Mouse (Mus musculus): ENCODE data around the gene Pde4dip. TPM values are rescaled to one million over a fixed set of nuclear protein-coding genes. Genes with fewer than 3 reads are reported as not detected.

Pde4dip gene
- polyA plus RNA-seq, 1 experiment: 0.01 TPM

- TF ChIP-seq TAL1 (IDR thresholded peaks at IDR 0.05; ENCODE audit: low read length): no peak
- no peak for TF ChIP-seq GATA1 (IDR thresholded peaks at IDR 0.05; ENCODE audit: low read length)
- peaks cover 23% of the 10 kb centered on the region for H3K27me3 ChIP-seq (ENCODE audit: control insufficient read depth)
Measured at GRCm38 (mm10) chr3:97823438-97823837, 65.1 kb downstream of the Pde4dip start.

GRCm38 (mm10) chr3:97819050-97819449 is 69.5 kb downstream of the Pde4dip start:
- Histone ChIP-seq H3K4me3 (replicated peaks) (no peak overlapping the region), H3K9me3 (ENCODE audit: control insufficient read depth, low read length) (no peaks in the 10 kb centered on the region), H3K27me3 (ENCODE audit: control insufficient read depth) (peaks cover 9% of the 10 kb centered on the region), H3K4me1 (ENCODE audit: control insufficient read depth) (no peaks in the 10 kb centered on the region), H3K36me3 (ENCODE audit: control insufficient read depth) (no peaks in the 10 kb centered on the region)
- TF ChIP-seq TAL1 (IDR thresholded peaks at IDR 0.05; ENCODE audit: low read length) (no peak), GATA1 (IDR thresholded peaks at IDR 0.05; ENCODE audit: low read length) (no peak)

More at GRCm38 (mm10) chr3:97823438-97823837, 65.1 kb downstream of the Pde4dip start:
- Histone ChIP-seq H3K36me3 (ENCODE audit: control insufficient read depth) (no peaks in the 10 kb centered on the region), H3K4me3 (replicated peaks) (no peak overlapping the region), H3K4me1 (ENCODE audit: control insufficient read depth) (no peaks in the 10 kb centered on the region), H3K9me3 (ENCODE audit: control insufficient read depth, low read length) (no peaks in the 10 kb centered on the region)

GRCm38 (mm10) chr3:97818383-97818982 is 70.0 kb downstream of the Pde4dip start:
- Histone ChIP-seq H3K4me3 (replicated peaks) (no peak overlapping the region), H3K9me3 (ENCODE audit: control insufficient read depth, low read length) (no peaks in the 10 kb centered on the region), H3K4me1 (ENCODE audit: control insufficient read depth) (no peaks in the 10 kb centered on the region), H3K27me3 (ENCODE audit: control insufficient read depth) (peaks cover 5% of the 10 kb centered on the region), H3K36me3 (ENCODE audit: control insufficient read depth) (no peaks in the 10 kb centered on the region)
- TF ChIP-seq TAL1 (IDR thresholded peaks at IDR 0.05; ENCODE audit: low read length) (no peak), GATA1 (IDR thresholded peaks at IDR 0.05; ENCODE audit: low read length) (no peak)

DNA sequence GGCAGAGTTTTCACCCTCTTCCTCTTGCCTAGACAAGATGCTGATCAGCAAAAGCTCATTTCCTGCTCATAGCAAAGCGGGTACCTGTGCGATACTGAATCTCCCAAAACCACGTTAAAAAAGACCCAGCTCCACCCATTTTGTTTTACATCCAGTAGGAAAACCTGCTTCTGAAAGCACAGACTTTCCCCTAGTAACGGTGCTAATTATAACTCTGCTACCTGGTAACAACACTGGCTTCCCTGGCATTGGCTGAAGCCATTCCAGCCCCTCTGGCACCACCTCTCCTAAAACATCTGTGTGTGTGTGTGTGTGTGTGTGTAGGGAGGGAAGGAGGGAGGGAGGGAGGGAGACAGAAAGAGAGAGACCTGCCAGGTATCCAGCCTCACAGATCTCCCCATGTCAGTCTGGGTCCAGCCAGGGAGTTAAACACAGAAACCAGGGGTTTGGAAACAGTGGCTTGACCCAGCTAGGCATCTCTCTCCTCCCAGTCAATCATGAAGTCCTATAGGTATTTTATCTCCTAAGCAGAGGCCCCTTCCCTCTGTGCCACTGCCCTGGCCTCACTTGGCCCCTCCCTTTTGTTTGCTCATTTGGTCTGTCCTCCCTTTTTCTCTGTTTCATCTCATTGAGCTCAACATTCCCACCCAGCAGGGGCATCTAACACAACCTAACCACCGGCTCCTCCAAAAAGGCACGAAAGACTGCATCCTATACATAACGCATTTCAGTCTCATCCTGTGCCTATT is 76.7 kb downstream of the Pde4dip start:
- Histone ChIP-seq H3K4me1 (ENCODE audit: control insufficient read depth) (no peaks in the 10 kb centered on the region), H3K36me3 (ENCODE audit: control insufficient read depth) (no peaks in the 10 kb centered on the region), H3K27me3 (ENCODE audit: control insufficient read depth) (no peaks in the 10 kb centered on the region), H3K9me3 (ENCODE audit: control insufficient read depth, low read length) (no peaks in the 10 kb centered on the region), H3K4me3 (replicated peaks) (no peak overlapping the region)
- no peak for TF ChIP-seq TAL1 (IDR thresholded peaks at IDR 0.05; ENCODE audit: low read length)
- no peak for TF ChIP-seq GATA1 (IDR thresholded peaks at IDR 0.05; ENCODE audit: low read length)

GRCm38 (mm10) chr3:97811158-97811557 is 77.3 kb downstream of the Pde4dip start:
- Histone ChIP-seq H3K27me3 (ENCODE audit: control insufficient read depth) (no peaks in the 10 kb centered on the region), H3K4me1 (ENCODE audit: control insufficient read depth) (no peaks in the 10 kb centered on the region), H3K36me3 (ENCODE audit: control insufficient read depth) (no peaks in the 10 kb centered on the region), H3K9me3 (ENCODE audit: control insufficient read depth, low read length) (no peaks in the 10 kb centered on the region), H3K4me3 (replicated peaks) (no peak overlapping the region)
- TF ChIP-seq TAL1 (IDR thresholded peaks at IDR 0.05; ENCODE audit: low read length) (no peak), GATA1 (IDR thresholded peaks at IDR 0.05; ENCODE audit: low read length) (no peak)

- Histone ChIP-seq H3K4me1 (ENCODE audit: control insufficient read depth) (no peaks in the 10 kb centered on the region), H3K4me3 (replicated peaks) (no peak overlapping the region), H3K9me3 (ENCODE audit: control insufficient read depth, low read length) (no peaks in the 10 kb centered on the region), H3K27me3 (ENCODE audit: control insufficient read depth) (no peaks in the 10 kb centered on the region), H3K36me3 (ENCODE audit: control insufficient read depth) (no peaks in the 10 kb centered on the region)
- TF ChIP-seq GATA1 (IDR thresholded peaks at IDR 0.05; ENCODE audit: low read length): no peak
- no peak for TF ChIP-seq TAL1 (IDR thresholded peaks at IDR 0.05; ENCODE audit: low read length)
Measured at GRCm38 (mm10) chr3:97810334-97810733, 78.2 kb downstream of the Pde4dip start.

DNA sequence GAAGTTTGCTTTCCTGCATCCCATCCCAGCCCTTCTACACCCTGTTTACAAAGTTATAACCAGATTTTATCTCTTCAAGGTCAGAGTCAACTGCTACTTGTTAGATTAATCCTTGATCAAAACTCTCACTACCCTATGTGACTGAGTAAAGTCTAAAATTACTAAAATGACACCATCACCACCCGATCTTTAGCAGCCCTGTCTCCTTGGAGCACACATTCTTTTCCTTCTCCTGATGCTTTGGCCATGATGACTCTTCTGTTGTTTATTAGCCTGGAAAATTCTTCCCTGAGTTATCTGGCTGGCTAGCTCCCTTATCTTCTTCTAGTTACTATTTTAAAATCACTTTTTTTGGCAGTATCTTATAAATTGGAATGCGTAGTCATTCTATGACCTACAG is 82.9 kb downstream of the Pde4dip start:
- Histone ChIP-seq H3K4me1 (ENCODE audit: control insufficient read depth) (no peaks in the 10 kb centered on the region), H3K4me3 (replicated peaks) (no peak overlapping the region), H3K36me3 (ENCODE audit: control insufficient read depth) (no peaks in the 10 kb centered on the region), H3K27me3 (ENCODE audit: control insufficient read depth) (no peaks in the 10 kb centered on the region), H3K9me3 (ENCODE audit: control insufficient read depth, low read length) (no peaks in the 10 kb centered on the region)
- TF ChIP-seq TAL1 (IDR thresholded peaks at IDR 0.05; ENCODE audit: low read length) (no peak), GATA1 (IDR thresholded peaks at IDR 0.05; ENCODE audit: low read length) (no peak)

DNA sequence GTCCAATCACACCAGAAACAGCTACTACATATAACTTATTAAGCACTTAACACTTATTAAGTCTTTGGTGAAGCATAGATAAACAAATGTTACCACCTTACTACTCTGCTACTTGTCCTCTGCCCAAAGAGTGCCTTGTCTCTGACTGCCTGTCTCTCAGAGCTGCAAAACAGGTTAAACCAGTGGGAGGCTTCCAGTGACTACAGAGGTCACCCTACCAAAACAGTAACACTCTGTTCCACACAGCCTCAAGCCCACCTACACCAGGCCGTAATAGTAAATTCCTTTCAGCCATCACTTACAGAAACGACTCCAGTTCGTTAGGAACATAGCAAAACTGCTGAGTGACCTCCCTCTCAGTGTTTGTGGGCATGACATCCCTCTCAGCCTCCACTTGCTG is 84.8 kb downstream of the Pde4dip start:
- TF ChIP-seq GATA1 (IDR thresholded peaks at IDR 0.05; ENCODE audit: low read length): no peak
- TF ChIP-seq TAL1 (IDR thresholded peaks at IDR 0.05; ENCODE audit: low read length): no peak

GRCm38 (mm10) chr3:97802927-97803326 is 85.6 kb downstream of the Pde4dip start:
- no peak for TF ChIP-seq GATA1 (IDR thresholded peaks at IDR 0.05; ENCODE audit: low read length)
- TF ChIP-seq TAL1 (IDR thresholded peaks at IDR 0.05; ENCODE audit: low read length): no peak
- Histone ChIP-seq H3K9me3 (ENCODE audit: control insufficient read depth, low read length) (no peaks in the 10 kb centered on the region), H3K36me3 (ENCODE audit: control insufficient read depth) (no peaks in the 10 kb centered on the region), H3K4me3 (replicated peaks) (no peak overlapping the region), H3K4me1 (ENCODE audit: control insufficient read depth) (no peaks in the 10 kb centered on the region), H3K27me3 (ENCODE audit: control insufficient read depth) (no peaks in the 10 kb centered on the region)

More for the DNA sequence above, 84.8 kb downstream of the Pde4dip start:
- Histone ChIP-seq H3K4me1 (ENCODE audit: control insufficient read depth) (no peaks in the 10 kb centered on the region), H3K36me3 (ENCODE audit: control insufficient read depth) (no peaks in the 10 kb centered on the region), H3K9me3 (ENCODE audit: control insufficient read depth, low read length) (no peaks in the 10 kb centered on the region), H3K4me3 (replicated peaks) (no peak overlapping the region), H3K27me3 (ENCODE audit: control insufficient read depth) (no peaks in the 10 kb centered on the region)

All from erythroblast, embryonic 14.5 days (primary cell).